Mouse (Mus musculus) thymus, postnatal 25 days (tissue): ENCODE measurements around the gene Ankrd33b.

ENCODE experiments used
- DNase-seq: peaks from one replicate; pipeline ENCODE4 v3.0.0; 2022

The Ankrd33b gene

DNA sequence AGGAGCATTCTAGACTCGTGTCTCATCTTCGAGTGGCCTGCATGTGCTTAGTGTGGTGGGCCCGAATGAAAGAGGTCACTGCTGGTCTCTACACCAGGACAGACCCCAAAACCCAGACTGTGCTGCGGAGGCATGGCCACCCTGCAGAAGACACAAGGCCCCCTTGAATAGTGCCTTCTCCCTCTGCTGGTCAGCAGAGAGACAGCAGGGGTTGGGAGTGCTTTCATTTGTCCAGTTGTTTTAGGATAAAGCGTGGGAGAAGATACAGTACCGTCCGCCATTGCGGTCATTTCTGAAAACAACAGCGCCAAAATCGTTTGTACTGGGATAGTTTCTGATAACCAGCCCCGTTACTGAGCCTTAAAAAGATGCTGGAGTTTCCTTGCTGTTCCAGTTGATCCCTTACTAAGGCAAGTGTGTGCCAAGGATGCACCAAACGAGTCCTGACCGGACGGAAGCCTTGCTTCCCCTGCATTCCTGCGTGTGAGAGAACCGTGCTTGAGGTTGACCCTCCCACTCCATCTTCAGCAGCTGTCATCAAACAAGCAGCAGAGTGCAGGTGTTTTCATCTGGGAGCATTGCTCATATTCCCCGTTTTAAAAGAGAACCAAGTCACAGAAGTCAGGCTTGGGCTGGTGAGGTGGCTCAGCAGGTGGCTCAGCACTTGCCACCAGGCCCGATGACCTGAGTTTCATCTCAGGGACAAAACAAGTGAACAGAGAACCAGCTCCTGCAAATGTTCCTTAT, 108.7 kb downstream of the Ankrd33b start:
- DNase-seq = no peak

DNA sequence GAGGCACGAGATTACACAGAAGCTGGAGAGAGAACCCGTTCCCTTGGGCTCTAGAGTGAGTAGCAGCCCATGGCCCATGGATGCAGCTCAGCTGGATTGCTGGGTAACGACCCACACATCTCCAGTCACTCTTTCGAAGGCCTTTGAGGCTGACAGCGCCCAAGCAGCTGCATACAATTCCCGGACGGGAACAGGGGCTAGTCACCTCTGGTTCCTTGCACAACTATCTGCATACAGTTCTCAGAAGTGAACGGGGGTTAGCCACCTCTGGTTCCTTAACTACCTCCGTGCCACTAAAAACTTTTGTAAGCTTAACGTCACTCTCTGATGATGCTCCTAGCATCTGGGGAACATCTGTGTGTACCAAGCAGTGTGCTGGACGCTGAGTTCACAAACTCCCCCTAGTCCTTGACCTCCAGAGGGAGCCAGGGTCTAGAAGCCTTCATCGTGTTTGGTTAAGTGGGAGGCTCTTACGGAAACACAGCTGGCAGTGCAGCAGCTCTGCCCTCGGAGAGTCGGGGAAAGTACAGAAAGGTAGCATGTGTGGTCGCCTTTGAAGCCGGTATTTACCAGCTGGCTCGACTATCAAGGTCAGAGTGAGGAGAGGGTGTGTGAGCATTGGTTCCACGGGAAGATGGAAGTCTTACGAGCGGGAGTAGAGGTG, 109.4 kb downstream of the Ankrd33b start:
- DNase-seq = no peak

GRCm38 (mm10) chr15:31257329-31257728, 110.2 kb downstream of the Ankrd33b start:
- no peak for DNase-seq

- no peak for DNase-seq
Measured at GRCm38 (mm10) chr15:31255762-31256161, 111.8 kb downstream of the Ankrd33b start.

DNA sequence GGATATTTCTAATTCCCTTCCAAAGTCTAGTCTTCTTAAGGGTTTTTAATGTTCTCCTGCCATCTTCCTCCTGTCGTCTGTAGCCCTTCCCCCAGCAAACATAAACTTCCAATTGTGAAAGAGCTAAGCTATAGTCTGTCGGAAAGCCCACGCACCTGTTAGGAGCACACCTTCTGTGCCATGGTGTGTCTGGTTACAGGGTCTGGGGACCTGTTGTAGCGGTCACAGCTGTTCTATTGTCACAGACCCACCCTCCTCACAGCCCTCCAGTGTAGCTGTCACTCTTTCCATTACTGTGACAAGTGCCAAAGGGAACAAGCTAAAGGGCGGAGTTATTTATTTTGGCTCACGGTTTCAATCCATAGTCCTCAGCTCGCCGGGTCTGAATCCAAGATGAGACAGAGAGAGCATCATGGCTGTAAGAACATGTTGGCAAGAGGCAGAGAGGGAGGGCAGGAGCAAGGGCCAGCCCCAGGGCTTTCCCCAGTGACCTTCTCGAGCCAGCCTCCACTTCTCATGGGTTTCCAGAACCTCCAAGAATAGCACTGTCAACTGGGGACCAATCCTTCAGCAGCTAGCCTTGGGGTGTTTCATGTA, 112.5 kb downstream of the Ankrd33b start:
- DNase-seq = no peak

- no peak for DNase-seq
Measured at GRCm38 (mm10) chr15:31253963-31254362, 113.6 kb downstream of the Ankrd33b start.

- peak; percentile 9 for DNase-seq
Measured at GRCm38 (mm10) chr15:31253380-31253779, 114.1 kb downstream of the Ankrd33b start.

GRCm38 (mm10) chr15:31252590-31253311, 114.8 kb downstream of the Ankrd33b start:
- DNase-seq = no peak

- no peak for DNase-seq
Measured at GRCm38 (mm10) chr15:31251189-31251588, 116.3 kb downstream of the Ankrd33b start.

- DNase-seq = no peak
Measured at GRCm38 (mm10) chr15:31250676-31251075, 116.8 kb downstream of the Ankrd33b start.

- no peak for DNase-seq
Measured at GRCm38 (mm10) chr15:31250027-31250426, 117.5 kb downstream of the Ankrd33b start.

- DNase-seq = no peak
Measured at GRCm38 (mm10) chr15:31248882-31249281, 118.6 kb downstream of the Ankrd33b start.

- no peak for DNase-seq
Measured at GRCm38 (mm10) chr15:31247035-31247434, 120.5 kb downstream of the Ankrd33b start.

- no peak for DNase-seq
Measured at GRCm38 (mm10) chr15:31245934-31246333, 121.6 kb downstream of the Ankrd33b start.

GRCm38 (mm10) chr15:31244696-31245445, 122.7 kb downstream of the Ankrd33b start:
- DNase-seq = no peak

DNA sequence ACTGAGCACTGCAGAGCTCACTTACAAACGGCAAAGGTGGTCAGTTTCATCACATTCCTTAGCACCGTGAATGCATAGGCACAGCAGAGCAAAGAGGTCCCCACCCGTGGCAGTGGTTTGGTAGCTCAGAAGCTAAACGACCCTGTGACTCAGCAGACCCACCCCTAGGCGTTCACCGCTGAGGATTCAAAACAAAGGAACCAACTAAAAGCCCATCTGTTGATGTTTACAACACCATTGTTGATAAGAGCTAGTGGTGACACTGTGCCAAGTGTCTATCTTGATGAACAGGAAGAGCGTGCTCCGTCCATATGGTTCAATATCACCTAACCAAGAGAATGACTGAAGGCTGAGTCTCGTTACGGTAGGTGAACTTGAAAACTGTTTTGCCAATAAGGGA, 124.3 kb downstream of the Ankrd33b start:
- DNase-seq = no peak
